Mouse (Mus musculus) embryonic facial prominence, embryonic 12.5 days (tissue): ENCODE measurements around the gene Dvl1. TPM values are rescaled to one million over a fixed set of nuclear protein-coding genes. Genes with fewer than 3 reads are reported as not detected.
A peak's percentile ranks its signal among the peaks of the same experiment; 100 is the strongest.

ENCODE experiments used
- ATAC-seq: fragments of 200-750 bp; cut with Nextera tagmentation; 2 replicates; pipeline ENCODE4 v1.8.0; 2017; ENCODE audit not compliant: insufficient number of reproducible peaks, insufficient read depth, low FRiP score, low TSS enrichment
- H3K27ac ChIP-seq: fragments of 300-500 bp; sonication (generic); 2 replicates; pipeline ENCODE4 v1.5.1; 2016; ENCODE audit warnings: mild to moderate bottlenecking
- H3K27me3 ChIP-seq: fragments of 300-500 bp; sonication (generic); 2 replicates; pipeline ENCODE4 v1.6.1; 2016; ENCODE audit warnings: mild to moderate bottlenecking, moderate library complexity
- H3K36me3 ChIP-seq: fragments of 300-500 bp; sonication (generic); 2 replicates; pipeline ENCODE4 v1.6.1; 2016; ENCODE audit warnings: mild to moderate bottlenecking
- H3K4me1 ChIP-seq: fragments of 300-500 bp; sonication (generic); 2 replicates; pipeline ENCODE4 v1.6.1; 2016
- H3K4me2 ChIP-seq: fragments of 300-500 bp; sonication (generic); replicated peaks from 2 replicates; pipeline ENCODE4 v1.6.1; 2016; ENCODE audit warnings: mild to moderate bottlenecking, moderate library complexity
- H3K4me3 ChIP-seq: fragments of 300-500 bp; sonication (generic); 2 replicates; pipeline ENCODE4 v1.5.1; 2016; ENCODE audit warnings: mild to moderate bottlenecking
- H3K9ac ChIP-seq: fragments of 300-500 bp; sonication (generic); 2 replicates; pipeline ENCODE4 v1.6.1; 2016; ENCODE audit warnings: mild to moderate bottlenecking, moderate library complexity
- H3K9me3 ChIP-seq: fragments of 300-500 bp; sonication (generic); 2 replicates; pipeline ENCODE4 v1.6.1; 2016; ENCODE audit warnings: mild to moderate bottlenecking, moderate library complexity
- WGBS: fragments of 180-500 bp; shearing (Covaris S2); methylation state at CpG from one replicate; pipeline ENCODE4 v1.1.7; 2016; 5-methylcytosine and 5-hydroxymethylcytosine counted together
- polyA plus RNA-seq: library from polyadenylated mRNA; unstranded; fragments of >200 nt; fragmentation: Nextera tagmentation; extraction: Ambion mirVana; gene quantifications from 2 replicates; pipeline ENCODE4 v1.2.1, GENCODE M21; 2016

Dvl1 gene
- polyA plus RNA-seq, 1 experiment from 2014 or later, result 8.3 TPM

DNA sequence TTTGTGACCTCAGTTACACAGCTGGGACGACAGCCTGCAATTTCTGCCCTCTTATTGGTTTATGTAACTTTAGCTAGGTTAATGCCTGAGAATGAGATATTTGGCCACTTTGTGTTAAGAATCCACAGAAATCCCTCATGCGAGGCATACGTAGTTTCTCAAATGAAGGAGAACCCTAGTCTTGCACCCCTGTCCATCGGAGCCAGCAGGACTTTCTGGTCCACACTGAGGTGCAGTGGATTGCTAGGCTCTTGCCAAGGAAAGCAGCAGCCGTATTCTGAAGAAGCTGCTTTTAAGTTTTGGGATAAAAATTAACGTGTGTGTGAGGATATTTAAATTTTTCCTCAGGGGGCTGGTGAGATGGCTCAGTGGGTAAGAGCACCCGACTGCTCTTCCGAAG, 16.6 kb upstream of the Dvl1 start:
- Histone ChIP-seq H3K9ac (no peak overlapping the region), H3K36me3 (peaks cover 15% of the 10 kb centered on the region), H3K27me3 (no peaks in the 10 kb centered on the region), H3K9me3 (no peaks in the 10 kb centered on the region), H3K27ac (peak overlapping the region; percentile 18), H3K4me3 (peak overlapping the region; percentile 92), H3K4me2 (peak overlapping the region; percentile 85; the same call in 1 of the 2 replicates), H3K4me1 (peaks cover 26% of the 10 kb centered on the region)
- no peak for ATAC-seq
- 57% methylated on average over 8 of the region's 8 CpGs for WGBS

GRCm38 (mm10) chr4:155831205-155831766, 15.9 kb upstream of the Dvl1 start, which contains the start of gene Aurkaip1:
TSS of gene Aurkaip1 (plus strand) at chr4:155831272.
- Histone ChIP-seq H3K27me3 (no peaks in the 10 kb centered on the region), H3K4me2 (peak within 1 kb of the TSS; percentile 85), H3K9ac (peak within 1 kb of the TSS; percentile 96), H3K36me3 (peaks cover 12% of the 10 kb centered on the region; the same call in 1 of the 2 replicates), H3K9me3 (no peaks in the 10 kb centered on the region), H3K4me3 (peak within 1 kb of the TSS; percentile 92), H3K27ac (peak within 1 kb of the TSS; percentile 87), H3K4me1 (peaks cover 26% of the 10 kb centered on the region)
- under 1% methylated on average over 49 of the region's 49 CpGs for WGBS
- ATAC-seq, result peak; percentile 90

- WGBS, result 1% methylated on average over 25 of the region's 25 CpGs
- ATAC-seq, result 0 out of 2 replicates have a peak, but pooled peaks have one; percentile 17
- peak overlapping the region; percentile 92 for H3K4me3 ChIP-seq
Measured at GRCm38 (mm10) chr4:155831831-155832230, 15.4 kb upstream of the Dvl1 start.

GRCm38 (mm10) chr4:155832321-155832720, 14.9 kb upstream of the Dvl1 start:
- 57% methylated on average over 10 of the region's 10 CpGs for WGBS
- no peaks in the 10 kb centered on the region for H3K9me3 ChIP-seq
- peaks cover 26% of the 10 kb centered on the region for H3K4me1 ChIP-seq
- H3K9ac ChIP-seq, result peak overlapping the region; percentile 96
- H3K27me3 ChIP-seq, result no peaks in the 10 kb centered on the region
- peak overlapping the region; percentile 85 for H3K4me2 ChIP-seq
- peaks cover 8% of the 10 kb centered on the region; the same call in 1 of the 2 replicates for H3K36me3 ChIP-seq
- H3K27ac ChIP-seq, result 0 out of 2 replicates have a peak overlapping the region, but pooled peaks have one; percentile 87
- peak overlapping the region; percentile 92 for H3K4me3 ChIP-seq
- ATAC-seq, result no peak

More at GRCm38 (mm10) chr4:155831831-155832230, 15.4 kb upstream of the Dvl1 start:
- Histone ChIP-seq H3K27me3 (no peaks in the 10 kb centered on the region), H3K4me1 (peaks cover 26% of the 10 kb centered on the region), H3K9me3 (no peaks in the 10 kb centered on the region), H3K36me3 (peaks cover 8% of the 10 kb centered on the region; the same call in 1 of the 2 replicates), H3K9ac (peak overlapping the region; percentile 96), H3K4me2 (peak overlapping the region; percentile 85), H3K27ac (peak overlapping the region; percentile 87)

- Histone ChIP-seq H3K36me3 (no peaks in the 10 kb centered on the region; the same call in 1 of the 2 replicates), H3K9me3 (no peaks in the 10 kb centered on the region), H3K4me3 (0 out of 2 replicates have a peak overlapping the region, but pooled peaks have one; percentile 16), H3K27me3 (no peaks in the 10 kb centered on the region), H3K4me1 (peaks cover 26% of the 10 kb centered on the region), H3K4me2 (no peak overlapping the region), H3K9ac (no peak overlapping the region), H3K27ac (no peak overlapping the region)
- 89% methylated on average over 4 of the region's 4 CpGs for WGBS
- ATAC-seq, result no peak
Measured at GRCm38 (mm10) chr4:155833234-155833633, 14.0 kb upstream of the Dvl1 start.

- H3K36me3 ChIP-seq, result no peaks in the 10 kb centered on the region; the same call in 1 of the 2 replicates
- peaks cover 26% of the 10 kb centered on the region for H3K4me1 ChIP-seq
- H3K4me2 ChIP-seq, result peak overlapping the region; percentile 17; the same call in 1 of the 2 replicates
- 43% methylated on average over 2 of the region's 2 CpGs for WGBS
- peak overlapping the region; percentile 16; the same call in 1 of the 2 replicates for H3K4me3 ChIP-seq
- ATAC-seq, result no peak
- no peaks in the 10 kb centered on the region for H3K27me3 ChIP-seq
- H3K27ac ChIP-seq, result peak overlapping the region; percentile 4; the same call in 1 of the 2 replicates
- no peak overlapping the region for H3K9ac ChIP-seq
- H3K9me3 ChIP-seq, result no peaks in the 10 kb centered on the region
Measured at GRCm38 (mm10) chr4:155833836-155834235, 13.4 kb upstream of the Dvl1 start.

DNA sequence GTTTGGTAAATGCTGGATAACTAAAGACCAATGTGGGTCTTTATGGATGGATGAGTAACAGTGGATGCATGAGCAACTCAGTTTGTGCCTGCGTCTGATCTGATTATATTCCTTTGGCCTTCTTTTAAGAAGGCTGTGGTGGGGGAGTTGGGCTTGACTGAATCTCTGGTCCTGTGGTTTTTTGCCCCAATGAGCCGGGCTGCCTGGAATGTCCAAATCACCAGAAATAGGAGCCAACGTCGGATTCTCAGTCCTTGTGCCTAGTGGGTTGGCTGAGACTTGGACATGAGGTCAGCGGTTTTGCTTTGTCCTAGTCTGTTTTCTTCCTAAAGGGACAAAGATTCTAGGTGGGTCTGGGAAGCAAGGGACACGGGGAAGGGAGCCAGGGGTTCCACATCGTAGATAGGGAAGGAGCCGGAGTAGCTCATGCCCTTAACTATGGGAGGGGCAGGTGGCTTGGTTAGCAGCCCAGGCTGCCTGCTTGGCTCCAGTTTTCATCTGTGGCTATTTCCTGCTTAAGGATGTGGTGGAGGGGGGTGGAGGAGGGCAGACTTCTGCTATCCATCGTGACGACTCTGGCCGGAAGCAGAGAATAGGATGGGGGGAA, 9.7 kb upstream of the Dvl1 start:
- Histone ChIP-seq H3K9me3 (no peaks in the 10 kb centered on the region), H3K27me3 (no peaks in the 10 kb centered on the region), H3K4me1 (peaks cover 46% of the 10 kb centered on the region), H3K27ac (no peak overlapping the region), H3K36me3 (peaks cover 3% of the 10 kb centered on the region), H3K4me3 (no peak overlapping the region), H3K9ac (no peak overlapping the region), H3K4me2 (no peak overlapping the region)
- 77% methylated on average over 11 of the region's 11 CpGs for WGBS
- ATAC-seq, result no peak

GRCm38 (mm10) chr4:155838187-155839153, 8.7 kb upstream of the Dvl1 start:
- WGBS, result 49% methylated on average over 8 of the region's 8 CpGs
- Histone ChIP-seq H3K27me3 (no peaks in the 10 kb centered on the region), H3K4me3 (no peak overlapping the region), H3K4me1 (peaks cover 37% of the 10 kb centered on the region), H3K9ac (no peak overlapping the region), H3K9me3 (no peaks in the 10 kb centered on the region), H3K36me3 (peaks cover 12% of the 10 kb centered on the region), H3K27ac (peak overlapping the region; percentile 52), H3K4me2 (peak overlapping the region; percentile 94; the same call in 1 of the 2 replicates)
- no peak for ATAC-seq

DNA sequence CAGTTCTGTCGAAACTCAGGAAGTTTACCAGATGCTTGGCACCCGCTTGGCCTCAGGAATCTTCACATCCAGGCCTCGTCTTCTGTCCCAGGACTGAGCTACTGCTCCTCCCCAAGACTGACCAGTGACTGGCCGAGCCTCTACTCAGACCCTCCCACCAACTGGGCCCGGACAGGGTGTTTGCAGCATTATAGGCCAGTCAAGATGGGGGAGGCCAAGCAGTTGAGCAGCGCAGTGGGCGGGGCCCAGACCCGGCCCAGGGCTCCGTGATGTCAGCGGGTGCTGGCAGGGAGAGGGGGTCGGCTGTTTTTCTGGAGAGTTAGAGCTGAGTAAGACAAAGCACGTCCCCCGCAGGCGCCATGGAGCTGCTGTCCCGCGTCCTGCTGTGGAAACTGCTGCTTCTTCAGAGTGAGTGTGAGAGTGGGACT, 7.7 kb upstream of the Dvl1 start, which contains the start of gene Mxra8:
Mxra8 (plus strand) TSS at position 198 of the 428 bp plus-strand sequence.
- Histone ChIP-seq H3K36me3 (peaks cover 15% of the 10 kb centered on the region), H3K4me3 (peak within 1 kb of the TSS; percentile 47), H3K27me3 (no peaks in the 10 kb centered on the region), H3K9me3 (no peaks in the 10 kb centered on the region), H3K4me2 (peak within 1 kb of the TSS; percentile 94), H3K27ac (peak within 1 kb of the TSS; percentile 52), H3K4me1 (peaks cover 28% of the 10 kb centered on the region), H3K9ac (peak within 1 kb of the TSS; percentile 61)
- peak; percentile 79 for ATAC-seq
- WGBS, result 2% methylated on average over 16 of the region's 16 CpGs

DNA sequence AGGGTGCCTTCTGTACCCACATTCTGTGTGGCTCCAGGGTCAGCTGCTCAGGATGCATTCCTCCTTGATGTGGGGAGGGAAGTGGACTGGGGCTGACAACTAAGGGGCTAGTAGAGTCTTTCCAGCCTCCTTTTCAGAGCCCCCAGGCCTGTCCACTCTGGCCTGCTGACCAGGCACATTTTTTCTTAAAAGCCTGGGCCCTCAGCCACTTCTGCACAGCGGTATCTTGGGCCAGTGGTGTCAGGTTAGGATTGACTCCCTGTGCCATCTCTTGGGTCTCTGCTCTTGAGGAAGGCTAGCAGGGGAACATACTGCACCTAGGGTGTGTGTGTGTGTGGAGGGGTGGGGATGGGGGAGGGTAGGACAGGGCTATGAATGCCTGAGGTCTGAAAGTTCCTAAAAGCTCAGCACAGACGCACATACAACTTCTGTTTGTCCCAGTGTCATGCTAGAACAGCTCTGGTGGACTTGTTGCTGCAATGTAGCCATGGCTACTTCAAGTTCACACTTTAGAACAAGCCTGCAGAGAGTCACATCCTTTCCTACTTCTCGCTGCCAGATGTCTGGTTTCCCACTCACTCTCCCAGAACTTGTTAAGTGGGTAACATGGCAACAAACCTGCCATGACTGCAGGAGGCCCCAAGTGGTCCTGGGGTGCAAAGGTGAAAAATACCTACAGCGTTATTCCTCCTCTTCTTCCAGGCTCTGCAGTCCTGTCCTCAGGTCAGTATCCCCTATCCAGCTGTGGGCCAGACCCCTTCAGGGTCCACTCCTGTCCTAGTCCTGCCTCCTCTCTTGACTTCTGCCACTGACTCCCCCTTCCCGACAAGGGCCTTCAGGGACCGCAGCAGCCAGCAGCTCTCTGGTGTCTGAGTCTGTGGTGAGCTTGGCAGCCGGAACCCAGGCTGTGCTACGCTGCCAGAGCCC, 6.9 kb upstream of the Dvl1 start:
- ATAC-seq, result no peak
- Histone ChIP-seq H3K9ac (peak overlapping the region; percentile 61), H3K36me3 (peaks cover 15% of the 10 kb centered on the region), H3K9me3 (no peaks in the 10 kb centered on the region), H3K4me2 (peak overlapping the region; percentile 94), H3K4me1 (peaks cover 28% of the 10 kb centered on the region), H3K4me3 (peak overlapping the region; percentile 47), H3K27ac (peak overlapping the region; percentile 52), H3K27me3 (no peaks in the 10 kb centered on the region)
- WGBS, result 7% methylated on average over 8 of the region's 8 CpGs
